24 mouse cellular contexts compared by ENCODE assay signal in the genomic region with DNA sequence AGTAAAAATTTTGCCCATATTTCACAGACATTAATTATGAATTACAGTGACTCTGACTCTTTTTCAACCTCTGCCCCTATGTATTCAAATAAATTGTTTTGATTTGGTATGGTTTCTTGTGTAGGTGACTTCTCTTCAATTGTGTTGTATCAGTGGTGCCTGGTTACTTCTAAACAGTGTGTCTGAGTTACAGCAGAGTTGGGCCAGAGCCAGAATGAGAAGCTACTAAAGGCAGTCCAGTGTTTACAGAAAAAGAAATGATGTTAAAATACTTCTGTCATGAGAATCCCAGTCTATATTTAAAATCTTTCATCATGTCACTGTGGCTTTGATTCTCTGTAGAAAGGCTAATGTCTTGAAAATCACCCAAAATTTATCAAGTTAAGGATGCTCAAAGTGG.
DNase-seq lines count a peak whose midpoint lies in the region; ATAC-seq and TF ChIP-seq lines count a peak whose summit lies in the region.
"Had no signal": no experiment of that assay in that cellular context is flagged by ENCODE, and none has a peak within 500 bp of the region (broad histone marks: within the 10 kb centered on the region; RNA-seq: fewer than 3 reads in every experiment).

No protein-coding gene starts in this region.

- no peaks in the 10 kb centered on the region for H3K4me1 ChIP-seq in heart, embryonic 11.5 days (ENCODE audit: control insufficient read depth, insufficient read depth, low read length)
- H3K4me1 ChIP-seq in lung, embryonic 14.5 days (ENCODE audit: insufficient read depth), result no peaks in the 10 kb centered on the region
- H3K4me1 ChIP-seq in liver, postnatal 0 days (ENCODE audit: insufficient read depth), result no peaks in the 10 kb centered on the region
- H3K4me1 ChIP-seq: forebrain, embryonic 10.5 days; forebrain, embryonic 13.5 days; heart, embryonic 15.5 days; hindbrain, embryonic 12.5 days; hindbrain, embryonic 15.5 days had no signal

- no peak overlapping the region for H3K4me3 ChIP-seq in heart, embryonic 11.5 days (ENCODE audit: low read depth, low read length)
- no peak overlapping the region for H3K4me3 ChIP-seq in lung, embryonic 14.5 days (ENCODE audit: low read depth, low read length)
- no peak overlapping the region for H3K4me3 ChIP-seq in liver, postnatal 0 days (ENCODE audit: low read depth, low read length)
- H3K4me3 ChIP-seq: forebrain, embryonic 10.5 days; forebrain, embryonic 13.5 days; heart, embryonic 15.5 days; hindbrain, embryonic 12.5 days; hindbrain, embryonic 15.5 days had no signal

- no peak overlapping the region for H3K27ac ChIP-seq in heart, embryonic 11.5 days (ENCODE audit: low read depth, low read length)
- no peak overlapping the region for H3K27ac ChIP-seq in lung, embryonic 14.5 days (ENCODE audit: low read depth)
- no peak overlapping the region for H3K27ac ChIP-seq in liver, postnatal 0 days (ENCODE audit: low read depth)
- H3K27ac ChIP-seq: forebrain, embryonic 10.5 days; forebrain, embryonic 13.5 days; heart, embryonic 15.5 days; hindbrain, embryonic 12.5 days; hindbrain, embryonic 15.5 days had no signal

- H3K9me3 ChIP-seq in heart, embryonic 11.5 days (replicated peaks; ENCODE audit: control insufficient read depth, low read length), result no peaks in the 10 kb centered on the region
- H3K9me3 ChIP-seq in lung, embryonic 14.5 days (ENCODE audit: low read depth, low read length), result no peaks in the 10 kb centered on the region
- H3K9me3 ChIP-seq in liver, postnatal 0 days (ENCODE audit: low read length), result no peaks in the 10 kb centered on the region
- H3K9me3 ChIP-seq: forebrain, embryonic 10.5 days; forebrain, embryonic 13.5 days; heart, embryonic 15.5 days; hindbrain, embryonic 12.5 days; hindbrain, embryonic 15.5 days had no signal

- no peaks in the 10 kb centered on the region for H3K36me3 ChIP-seq in heart, embryonic 11.5 days (ENCODE audit: control insufficient read depth, insufficient read depth, low read length)
- no peaks in the 10 kb centered on the region for H3K36me3 ChIP-seq in lung, embryonic 14.5 days (ENCODE audit: insufficient read depth)
- no peaks in the 10 kb centered on the region for H3K36me3 ChIP-seq in liver, postnatal 0 days (replicated peaks; ENCODE audit: insufficient read depth, low read length)
- H3K36me3 ChIP-seq: forebrain, embryonic 10.5 days; heart, embryonic 15.5 days; hindbrain, embryonic 12.5 days; hindbrain, embryonic 15.5 days had no signal

- intact Hi-C loops in heart, postnatal 10 days (cut with DNase I), result no loop called here

- TF ChIP-seq EP300 in liver, postnatal 0 days (IDR thresholded peaks at IDR 0.05; ENCODE audit: low read depth), result no peak

- H3K9ac ChIP-seq in heart, embryonic 11.5 days (ENCODE audit: low read depth, low read length), result no peak overlapping the region
- H3K9ac ChIP-seq in lung, embryonic 14.5 days, result no peak overlapping the region
- no peak overlapping the region for H3K9ac ChIP-seq in liver, postnatal 0 days (replicated peaks)
- H3K9ac ChIP-seq: forebrain, embryonic 13.5 days; heart, embryonic 15.5 days; hindbrain, embryonic 12.5 days; hindbrain, embryonic 15.5 days had no signal

- no peak for ATAC-seq in heart, embryonic 11.5 days (replicated peaks; ENCODE audit: insufficient number of reproducible peaks, low FRiP score, low TSS enrichment)
- ATAC-seq in lung, embryonic 14.5 days (ENCODE audit: insufficient read depth), result no peak
- no peak for ATAC-seq in liver, postnatal 0 days
- ATAC-seq: activated CD4-positive, CD25-positive, alpha-beta regulatory T cell, adult 4 months; forebrain, embryonic 13.5 days; forebrain, embryonic 16.5 days had no signal

- DNase-seq in heart, adult 18-20 months, result peak; percentile 42 to 48
- peak; percentile 25 for DNase-seq in lung, embryonic 14.5 days
- no peak for DNase-seq in lung, postnatal 4 days
- peak; percentile 55 to 60 for DNase-seq in heart, postnatal 10 days
- peak; percentile 55 for DNase-seq in heart, postnatal 4 days
- DNase-seq in B cell, adult 2 months, result no peak
- no peak for DNase-seq in liver, postnatal 0 days
- DNase-seq: adrenal gland, postnatal 10 days; adrenal gland, postnatal 36 days; cerebellum, adult 11 months; cerebellum, adult 2 months; cerebellum, adult 9-11 months; gastrocnemius, postnatal 10 days; gastrocnemius, postnatal 36 days; kidney, adult 11 months; kidney, adult 8-10 months had no signal

- no peak overlapping the region for H3K4me2 ChIP-seq in heart, embryonic 11.5 days
- H3K4me2 ChIP-seq in lung, embryonic 14.5 days, result no peak overlapping the region
- H3K4me2 ChIP-seq in liver, postnatal 0 days (ENCODE audit: low read depth, low read length), result no peak overlapping the region
- H3K4me2 ChIP-seq: forebrain, embryonic 13.5 days; heart, embryonic 15.5 days; hindbrain, embryonic 12.5 days; hindbrain, embryonic 15.5 days had no signal

- no peak for TF ChIP-seq CTCF in lung, embryonic 14.5 days (IDR thresholded peaks at IDR 0.05; ENCODE audit: low read depth)
- TF ChIP-seq CTCF in liver, postnatal 0 days (IDR thresholded peaks at IDR 0.05; ENCODE audit: low read depth), result no peak

- no peaks in the 10 kb centered on the region for H3K27me3 ChIP-seq in heart, embryonic 11.5 days (ENCODE audit: control insufficient read depth, insufficient read depth, low read length)
- no peaks in the 10 kb centered on the region for H3K27me3 ChIP-seq in lung, embryonic 14.5 days (ENCODE audit: insufficient read depth, low read length)
- no peaks in the 10 kb centered on the region for H3K27me3 ChIP-seq in liver, postnatal 0 days (ENCODE audit: insufficient read depth, low read length)
- H3K27me3 ChIP-seq: forebrain, embryonic 13.5 days; heart, embryonic 15.5 days; hindbrain, embryonic 12.5 days; hindbrain, embryonic 15.5 days had no signal

Comparison
In these comparisons a context has a peak if more than half of its experiments do, and no peak if none do; other contexts are left out.
1. DNase-seq: peak in heart, adult 18-20 months (2 of 2), lung, embryonic 14.5 days (single experiment), heart, postnatal 10 days (2 of 2) and heart, postnatal 4 days (single experiment); none in lung, postnatal 4 days (0 of 2), B cell, adult 2 months (0 of 2) and liver, postnatal 0 days (single experiment).